8 mouse cellular contexts compared by ENCODE assay signal in genomic region chr4:129584884-129585608, GRCm38 (mm10). TPM values are rescaled to one million over a fixed set of nuclear protein-coding genes. Genes with fewer than 3 reads are reported as not detected.
DNase-seq lines count a peak whose midpoint lies in the region; ATAC-seq and TF ChIP-seq lines count a peak whose summit lies in the region.

No protein-coding gene starts in this region.

- H3K4me1 ChIP-seq in G1E (ENCODE audit: insufficient read depth, low read depth, low read length), result peaks cover 11% of the 10 kb centered on the region
- no peaks in the 10 kb centered on the region for H3K4me1 ChIP-seq in cerebellum, adult 2 months (ENCODE audit: control insufficient read depth, insufficient read depth, low read length)
- H3K4me1 ChIP-seq in forebrain, postnatal 0 days (ENCODE audit: insufficient read depth), result no peaks in the 10 kb centered on the region
- peaks cover 3% of the 10 kb centered on the region for H3K4me1 ChIP-seq in lung, embryonic 16.5 days (replicated peaks; ENCODE audit: control insufficient read depth, insufficient read depth, low read length)

- no peak for ATAC-seq in G1E (ENCODE audit: extremely low read depth, insufficient number of reproducible peaks, low FRiP score, poor library complexity, severe bottlenecking)
- peak; percentile 75 for ATAC-seq in forebrain, postnatal 0 days
- peak; percentile 88 to 89 for ATAC-seq in hematopoietic stem cell, adult 5-6 weeks (replicated peaks in 1 of 2; ENCODE audit: insufficient read depth in 1 of 2, low FRiP score in 2 of 2, low TSS enrichment in 1 of 2, low read depth in 1 of 2, poor library complexity in 2 of 2, severe bottlenecking in 2 of 2)
- peak; percentile 81 for ATAC-seq in lung, embryonic 16.5 days (ENCODE audit: low read depth)

- no peaks in the 10 kb centered on the region for H3K9me3 ChIP-seq in G1E (replicated peaks)
- no peaks in the 10 kb centered on the region for H3K9me3 ChIP-seq in forebrain, postnatal 0 days (ENCODE audit: low read length)
- H3K9me3 ChIP-seq in lung, embryonic 16.5 days (ENCODE audit: control insufficient read depth, low read length), result no peaks in the 10 kb centered on the region

- peaks cover 8% of the 10 kb centered on the region; the same call in 1 of the 2 replicates for H3K27me3 ChIP-seq in G1E (ENCODE audit: insufficient read depth, low read length)
- no peaks in the 10 kb centered on the region for H3K27me3 ChIP-seq in cerebellum, adult 2 months (ENCODE audit: control insufficient read depth, insufficient read depth, low read length)
- H3K27me3 ChIP-seq in forebrain, postnatal 0 days (ENCODE audit: insufficient read depth, low read length), result no peaks in the 10 kb centered on the region
- no peaks in the 10 kb centered on the region for H3K27me3 ChIP-seq in lung, embryonic 16.5 days (ENCODE audit: control insufficient read depth, insufficient read depth, low read depth, low read length)

- no peak overlapping the region for H3K27ac ChIP-seq in cerebellum, adult 2 months (ENCODE audit: insufficient read depth, low read length)
- peak overlapping the region; percentile 36; the same call in 1 of the 2 replicates for H3K27ac ChIP-seq in forebrain, postnatal 0 days (ENCODE audit: low read depth, low read length)
- H3K27ac ChIP-seq in lung, embryonic 16.5 days (ENCODE audit: low read length), result peak overlapping the region; percentile 71

- no peak for TF ChIP-seq POLR2A in cerebellum, adult 2 months (IDR thresholded peaks at IDR 0.05; ENCODE audit: borderline replicate concordance, insufficient read depth, low read length)

- H3K9ac ChIP-seq in forebrain, postnatal 0 days, result peak overlapping the region; percentile 31
- peak overlapping the region; percentile 69 for H3K9ac ChIP-seq in lung, embryonic 16.5 days (ENCODE audit: low read length)

- H3K36me3 ChIP-seq in G1E (replicated peaks), result peaks cover 7% of the 10 kb centered on the region
- no peaks in the 10 kb centered on the region for H3K36me3 ChIP-seq in forebrain, postnatal 0 days (ENCODE audit: insufficient read depth)
- no peaks in the 10 kb centered on the region for H3K36me3 ChIP-seq in lung, embryonic 16.5 days (ENCODE audit: control insufficient read depth, insufficient read depth, low read length)

- H3K4me3 ChIP-seq in G1E (ENCODE audit: low read depth, low read length), result no peak overlapping the region
- peak overlapping the region; percentile 57 for H3K4me3 ChIP-seq in cerebellum, adult 2 months (replicated peaks; ENCODE audit: insufficient read depth, low read depth, low read length)
- H3K4me3 ChIP-seq in forebrain, postnatal 0 days (ENCODE audit: low read depth, low read length), result peak overlapping the region; percentile 33
- peak overlapping the region; percentile 55 for H3K4me3 ChIP-seq in lung, embryonic 16.5 days (ENCODE audit: low read length)

- WGBS in cerebellum, adult 2 months, result 3% methylated on average over 36 of the region's 36 CpGs
- 2% methylated on average over 36 of the region's 36 CpGs for WGBS in forebrain, postnatal 0 days
- WGBS in lung, embryonic 16.5 days, result 1% methylated on average over 36 of the region's 36 CpGs

- no peak for DNase-seq in G1E (ENCODE audit: low spot score)
- peak; percentile 69 to 80 for DNase-seq in cerebellum, adult 2 months
- peak; percentile 72 for DNase-seq in forebrain, postnatal 0 days
- DNase-seq in layer of hippocampus, adult 9-10 months (ENCODE audit: low spot score), result peak; percentile 74
- DNase-seq in ovary, postnatal 10 days (ENCODE audit: low spot score), result peak; percentile 72
- peak; percentile 94 for DNase-seq in thymus, postnatal 14 days

- TF ChIP-seq CTCF in G1E (IDR thresholded peaks at IDR 0.05; ENCODE audit: low read depth, low read length), result peak; percentile 40; the same call in 1 of the 2 replicates
- TF ChIP-seq CTCF in cerebellum, adult 2 months (IDR thresholded peaks at IDR 0.05; ENCODE audit: borderline replicate concordance, insufficient read depth, low read depth, low read length), result peak; percentile 63
- TF ChIP-seq CTCF in forebrain, postnatal 0 days (IDR thresholded peaks at IDR 0.05; ENCODE audit: low read depth), result peak; percentile 69

- H3K4me2 ChIP-seq in forebrain, postnatal 0 days (ENCODE audit: low read depth), result peak overlapping the region; percentile 60
- H3K4me2 ChIP-seq in lung, embryonic 16.5 days (ENCODE audit: low read depth, low read length), result peak overlapping the region; percentile 76

RNA-seq across cellular contexts. Expression of gene Fam167b, which starts 6.7 kb away (rescaled TPM):
- total RNA-seq in G1E (2014; fragmentation: Nextera tagmentation) (not detected in 2 replicates), G1E (2017) (not detected in 2 replicates)
- polyA plus RNA-seq in G1E (2012), result not detected in 2 replicates
- 0.26 and 0.40 TPM in 2 replicates for polyA plus RNA-seq in cerebellum, adult 2 months (2012; rRNA removed)
- not detected in 2 replicates for total RNA-seq in forebrain, postnatal 0 days (2014; rRNA removed)
- 0.23 TPM in 1 of 2 replicates, not detected in the other for polyA plus RNA-seq in forebrain, postnatal 0 days (2015; fragmentation: Nextera tagmentation; extraction: Ambion mirVana)
- total RNA-seq in hematopoietic stem cell, adult 5-6 weeks (2017), result not detected in 2 replicates
- 5.3 and 6.3 TPM in 2 replicates for polyA plus RNA-seq in lung, embryonic 16.5 days (2015; fragmentation: Nextera tagmentation; extraction: Ambion mirVana)

RNA-seq across cellular contexts. Expression of gene Lck, which starts 11.6 kb away (rescaled TPM):
- total RNA-seq in G1E (2014; fragmentation: Nextera tagmentation) (3.5 TPM in 1 of 2 replicates, not detected in the other), G1E (2017) (1.7 and 2.1 TPM in 2 replicates)
- 1.3 and 1.8 TPM in 2 replicates for polyA plus RNA-seq in G1E (2012)
- 0.92 and 1.00 TPM in 2 replicates for polyA plus RNA-seq in cerebellum, adult 2 months (2012; rRNA removed)
- 13.9 and 15.3 TPM in 2 replicates for total RNA-seq in forebrain, postnatal 0 days (2014; rRNA removed)
- polyA plus RNA-seq in forebrain, postnatal 0 days (2015; fragmentation: Nextera tagmentation; extraction: Ambion mirVana), result 14.9 and 17.0 TPM in 2 replicates
- 27.1 and 36.3 TPM in 2 replicates for total RNA-seq in hematopoietic stem cell, adult 5-6 weeks (2017)
- polyA plus RNA-seq in lung, embryonic 16.5 days (2015; fragmentation: Nextera tagmentation; extraction: Ambion mirVana), result 10.7 and 26.5 TPM in 2 replicates

RNA-seq across cellular contexts. Expression of gene Eif3i, which starts 15.4 kb away (rescaled TPM):
- total RNA-seq in G1E (2014; fragmentation: Nextera tagmentation) (152 and 159 TPM in 2 replicates), G1E (2017) (241 and 272 TPM in 2 replicates)
- polyA plus RNA-seq in G1E (2012), result 130 and 133 TPM in 2 replicates
- polyA plus RNA-seq in cerebellum, adult 2 months (2012; rRNA removed), result 231 and 232 TPM in 2 replicates
- total RNA-seq in forebrain, postnatal 0 days (2014; rRNA removed), result 255 and 301 TPM in 2 replicates
- polyA plus RNA-seq in forebrain, postnatal 0 days (2015; fragmentation: Nextera tagmentation; extraction: Ambion mirVana), result 226 and 261 TPM in 2 replicates
- 226 and 281 TPM in 2 replicates for total RNA-seq in hematopoietic stem cell, adult 5-6 weeks (2017)
- 229 and 231 TPM in 2 replicates for polyA plus RNA-seq in lung, embryonic 16.5 days (2015; fragmentation: Nextera tagmentation; extraction: Ambion mirVana)

RNA-seq across cellular contexts. Expression of gene Tmem234, which starts 15.4 kb away (rescaled TPM):
- total RNA-seq in G1E (2014; fragmentation: Nextera tagmentation), result 129 and 155 TPM in 2 replicates
- total RNA-seq in G1E (2017), result 104 and 120 TPM in 2 replicates
- polyA plus RNA-seq in G1E (2012), result 207 and 224 TPM in 2 replicates
- 143 and 144 TPM in 2 replicates for polyA plus RNA-seq in cerebellum, adult 2 months (2012; rRNA removed)
- total RNA-seq in forebrain, postnatal 0 days (2014; rRNA removed), result 151 and 155 TPM in 2 replicates
- 215 and 218 TPM in 2 replicates for polyA plus RNA-seq in forebrain, postnatal 0 days (2015; fragmentation: Nextera tagmentation; extraction: Ambion mirVana)
- total RNA-seq in hematopoietic stem cell, adult 5-6 weeks (2017), result 86.7 and 91.1 TPM in 2 replicates
- polyA plus RNA-seq in lung, embryonic 16.5 days (2015; fragmentation: Nextera tagmentation; extraction: Ambion mirVana), result 190 and 198 TPM in 2 replicates

RNA-seq across cellular contexts. Expression of gene Dcdc2b, which starts 29.0 kb away (rescaled TPM):
- total RNA-seq in G1E (2014; fragmentation: Nextera tagmentation), result 1.7 TPM in 1 of 2 replicates, not detected in the other
- total RNA-seq in G1E (2017), result 0.33 TPM in 1 of 2 replicates, not detected in the other
- 0.25 TPM in 1 of 2 replicates, not detected in the other for polyA plus RNA-seq in G1E (2012)
- 8.8 and 10.6 TPM in 2 replicates for polyA plus RNA-seq in cerebellum, adult 2 months (2012; rRNA removed)
- total RNA-seq in forebrain, postnatal 0 days (2014; rRNA removed), result 3.0 TPM in 1 of 2 replicates, not detected in the other
- 3.6 and 4.5 TPM in 2 replicates for polyA plus RNA-seq in forebrain, postnatal 0 days (2015; fragmentation: Nextera tagmentation; extraction: Ambion mirVana)
- total RNA-seq in hematopoietic stem cell, adult 5-6 weeks (2017), result not detected in 2 replicates
- polyA plus RNA-seq in lung, embryonic 16.5 days (2015; fragmentation: Nextera tagmentation; extraction: Ambion mirVana), result 3.8 TPM in 2 replicates
